Mouse (Mus musculus) lung, embryonic 16.5 days (tissue): ENCODE measurements at regions not wholly inside any gene's neighbourhood (a gene's known extent, or its start where the extent isn't known, plus 50 kb on each side); places are given as distances from the start of the nearest gene placed in this dataset.

Experiments used
- ATAC-seq: fragments of 200-750 bp; cut with Nextera tagmentation; 2 replicates; pipeline ENCODE4 v1.8.0; 2017; ENCODE audit warnings: low read depth, mild to moderate bottlenecking, moderate library complexity
- H3K27ac ChIP-seq: fragments of 300-500 bp; sonication (generic); 2 replicates; pipeline ENCODE4 v1.5.1; 2014; ENCODE audit warnings: mild to moderate bottlenecking, control low read depth, low read length
- H3K27me3 ChIP-seq: fragments of 300-500 bp; sonication (generic); 2 replicates; pipeline ENCODE4 v1.6.1; 2014; ENCODE audit warnings: low read depth, low read length, mixed read lengths; ENCODE audit not compliant: control insufficient read depth, insufficient read depth
- H3K36me3 ChIP-seq: fragments of 300-500 bp; sonication (generic); 2 replicates; pipeline ENCODE4 v1.6.1; 2014; ENCODE audit warnings: low read length; ENCODE audit not compliant: control insufficient read depth, insufficient read depth
- H3K4me1 ChIP-seq: fragments of 300-500 bp; sonication (generic); replicated peaks from 2 replicates; pipeline ENCODE4 v1.6.1; 2014; ENCODE audit warnings: low read length, mixed read lengths; ENCODE audit not compliant: control insufficient read depth, insufficient read depth
- H3K4me2 ChIP-seq: fragments of 300-500 bp; sonication (generic); 2 replicates; pipeline ENCODE4 v1.6.1; 2014; ENCODE audit warnings: low read depth, low read length, control low read depth
- H3K4me3 ChIP-seq: fragments of 300-500 bp; sonication (generic); 2 replicates; pipeline ENCODE4 v1.5.1; 2014; ENCODE audit warnings: mild to moderate bottlenecking, low read length, control low read depth
- H3K9ac ChIP-seq: fragments of 300-500 bp; sonication (generic); 2 replicates; pipeline ENCODE4 v1.6.1; 2014; ENCODE audit warnings: low read length, control low read depth
- H3K9me3 ChIP-seq: fragments of 300-500 bp; sonication (generic); 2 replicates; pipeline ENCODE4 v1.6.1; 2016; ENCODE audit warnings: low read length; ENCODE audit not compliant: control insufficient read depth
- WGBS: fragments of 180-500 bp; shearing (Covaris S2); extraction: QIAGEN DNeasy Blood & Tissue Kit; methylation state at CpG from one replicate; pipeline ENCODE4 v1.1.7; 2014; 5-methylcytosine and 5-hydroxymethylcytosine counted together

GRCm38 (mm10) chr5:64610562-64611405, 192.4 kb upstream of the Klf3 start:
- 14% methylated on average over 12 of the region's 13 CpGs for WGBS
- H3K27ac ChIP-seq = peak overlapping the region; percentile 82
- H3K4me1 ChIP-seq = peaks cover 9% of the 10 kb centered on the region
- no peaks in the 10 kb centered on the region for H3K27me3 ChIP-seq
- no peaks in the 10 kb centered on the region for H3K9me3 ChIP-seq
- peak; percentile 97 for ATAC-seq
- H3K9ac ChIP-seq = peak overlapping the region; percentile 12; the same call in 1 of the 2 replicates
- H3K36me3 ChIP-seq = no peaks in the 10 kb centered on the region
- no peak overlapping the region for H3K4me2 ChIP-seq
- H3K4me3 ChIP-seq = no peak overlapping the region

- no peaks in the 10 kb centered on the region for H3K36me3 ChIP-seq
- ATAC-seq = no peak
- H3K27me3 ChIP-seq = no peaks in the 10 kb centered on the region
- no peak overlapping the region for H3K27ac ChIP-seq
- no peaks in the 10 kb centered on the region for H3K9me3 ChIP-seq
- no peak overlapping the region for H3K4me3 ChIP-seq
- H3K4me2 ChIP-seq = no peak overlapping the region
- H3K9ac ChIP-seq = no peak overlapping the region
- WGBS = 79% methylated on average over 7 of the region's 7 CpGs
- H3K4me1 ChIP-seq = peaks cover 9% of the 10 kb centered on the region
These were observed 191.2 kb upstream of the Klf3 start for GRCm38 (mm10) chr5:64612017-64612416.

DNA sequence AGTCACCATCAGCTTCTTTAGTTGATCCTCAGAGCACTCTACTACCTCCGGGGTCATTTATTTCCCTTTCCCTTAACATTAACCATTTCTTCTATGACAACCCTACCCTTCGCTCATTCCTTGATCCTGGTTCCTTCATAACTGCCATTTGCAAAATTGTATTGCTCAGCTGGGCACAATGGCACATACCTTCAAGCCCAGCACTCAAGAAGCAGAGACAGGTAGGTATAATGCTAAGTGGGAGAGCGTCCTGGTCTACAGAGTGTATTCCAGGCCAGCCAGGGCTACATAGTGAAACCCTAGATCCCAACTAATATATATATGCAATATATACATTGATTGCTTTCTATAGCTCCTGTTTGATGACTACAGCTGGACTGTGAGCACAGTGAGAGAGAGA, 189.5 kb upstream of the Klf3 start:
- no peak overlapping the region for H3K9ac ChIP-seq
- peaks cover 9% of the 10 kb centered on the region for H3K4me1 ChIP-seq
- H3K9me3 ChIP-seq = no peaks in the 10 kb centered on the region
- no peak overlapping the region for H3K4me3 ChIP-seq
- H3K36me3 ChIP-seq = no peaks in the 10 kb centered on the region
- no peak overlapping the region for H3K4me2 ChIP-seq
- no peak for ATAC-seq
- 94% methylated on average over 3 of the region's 3 CpGs for WGBS
- no peak overlapping the region for H3K27ac ChIP-seq
- H3K27me3 ChIP-seq = no peaks in the 10 kb centered on the region

GRCm38 (mm10) chr5:64618126-64618525, 185.1 kb upstream of the Klf3 start:
- Histone ChIP-seq H3K4me3 (no peak overlapping the region), H3K36me3 (no peaks in the 10 kb centered on the region), H3K27me3 (no peaks in the 10 kb centered on the region), H3K9ac (no peak overlapping the region), H3K4me1 (no peaks in the 10 kb centered on the region), H3K9me3 (no peaks in the 10 kb centered on the region), H3K27ac (no peak overlapping the region), H3K4me2 (no peak overlapping the region)
- WGBS = 50% methylated on average over 5 of the region's 5 CpGs
- no peak for ATAC-seq

GRCm38 (mm10) chr5:64619752-64620151, 183.4 kb upstream of the Klf3 start:
- no peak overlapping the region for H3K27ac ChIP-seq
- no peak for ATAC-seq

DNA sequence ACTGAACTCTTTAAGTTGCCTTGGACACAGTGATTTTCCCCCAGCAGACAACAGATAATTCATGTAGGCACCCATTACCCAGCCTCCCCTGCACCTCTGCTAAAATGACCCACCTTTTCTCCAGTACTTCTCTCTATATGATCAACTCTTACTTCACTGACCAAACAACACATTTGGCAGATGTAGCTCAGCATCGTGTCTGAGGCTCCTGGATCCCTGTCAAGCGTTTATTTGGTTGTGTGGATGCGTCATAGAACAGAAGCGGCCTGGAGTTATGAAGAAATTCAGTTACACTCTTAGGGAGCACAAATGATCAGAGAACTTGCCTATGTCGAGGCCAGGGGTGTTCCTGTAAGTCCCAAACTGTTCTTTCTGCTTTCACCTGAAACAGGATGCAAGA, 182.5 kb upstream of the Klf3 start:
- Histone ChIP-seq H3K4me1 (peaks cover 6% of the 10 kb centered on the region), H3K9me3 (no peaks in the 10 kb centered on the region), H3K36me3 (no peaks in the 10 kb centered on the region), H3K4me2 (no peak overlapping the region), H3K4me3 (no peak overlapping the region), H3K9ac (no peak overlapping the region), H3K27ac (no peak overlapping the region), H3K27me3 (no peaks in the 10 kb centered on the region)
- no peak for ATAC-seq
- WGBS = 76% methylated on average over 5 of the region's 5 CpGs

More at GRCm38 (mm10) chr5:64619752-64620151, 183.4 kb upstream of the Klf3 start:
- Histone ChIP-seq H3K27me3 (no peaks in the 10 kb centered on the region), H3K4me1 (peaks cover 6% of the 10 kb centered on the region), H3K4me3 (no peak overlapping the region), H3K4me2 (no peak overlapping the region), H3K36me3 (no peaks in the 10 kb centered on the region), H3K9me3 (no peaks in the 10 kb centered on the region), H3K9ac (no peak overlapping the region)
- WGBS = 83% methylated on average over 5 of the region's 5 CpGs

GRCm38 (mm10) chr5:64621386-64621785, 181.8 kb upstream of the Klf3 start:
- ATAC-seq = no peak
- WGBS = 100% methylated on average over 1 of the region's 1 CpGs
- peaks cover 11% of the 10 kb centered on the region for H3K4me1 ChIP-seq
- no peaks in the 10 kb centered on the region for H3K9me3 ChIP-seq
- H3K4me2 ChIP-seq = no peak overlapping the region
- H3K27me3 ChIP-seq = no peaks in the 10 kb centered on the region
- no peak overlapping the region for H3K9ac ChIP-seq
- H3K27ac ChIP-seq = no peak overlapping the region
- H3K4me3 ChIP-seq = no peak overlapping the region
- no peaks in the 10 kb centered on the region for H3K36me3 ChIP-seq

GRCm38 (mm10) chr5:64623653-64624052, 179.5 kb upstream of the Klf3 start:
- peak; percentile 59 for ATAC-seq
- peaks cover 13% of the 10 kb centered on the region for H3K4me1 ChIP-seq
- H3K9me3 ChIP-seq = no peaks in the 10 kb centered on the region
- 41% methylated on average over 3 of the region's 3 CpGs for WGBS
- H3K27ac ChIP-seq = peak overlapping the region; percentile 1
- no peak overlapping the region for H3K9ac ChIP-seq
- no peak overlapping the region for H3K4me2 ChIP-seq
- H3K36me3 ChIP-seq = no peaks in the 10 kb centered on the region
- H3K27me3 ChIP-seq = no peaks in the 10 kb centered on the region
- no peak overlapping the region for H3K4me3 ChIP-seq

GRCm38 (mm10) chr5:64624205-64624604, 179.0 kb upstream of the Klf3 start:
- ATAC-seq = no peak
- H3K4me2 ChIP-seq = no peak overlapping the region
- H3K9ac ChIP-seq = no peak overlapping the region
- no peaks in the 10 kb centered on the region for H3K36me3 ChIP-seq
- H3K27me3 ChIP-seq = no peaks in the 10 kb centered on the region
- H3K9me3 ChIP-seq = no peaks in the 10 kb centered on the region
- H3K4me1 ChIP-seq = peaks cover 13% of the 10 kb centered on the region
- no peak overlapping the region for H3K4me3 ChIP-seq
- H3K27ac ChIP-seq = no peak overlapping the region; the same call in 1 of the 2 replicates
- WGBS = 54% methylated on average over 6 of the region's 6 CpGs
